Mouse (Mus musculus) hindbrain, embryonic 15.5 days (tissue): Measurements from ENCODE around the gene Akap2. TPM values are rescaled to one million over a fixed set of nuclear protein-coding genes. Genes with fewer than 3 reads are reported as not detected.

ENCODE experiments used
- ATAC-seq: fragments of 200-750 bp; cut with Nextera tagmentation; 2 replicates; pipeline ENCODE4 v1.8.0; 2017; ENCODE audit warnings: low read depth, moderate number of reproducible peaks, moderate TSS enrichment; ENCODE audit not compliant: low FRiP score
- H3K27ac ChIP-seq: fragments of 300-500 bp; sonication (generic); replicated peaks from 2 replicates; pipeline ENCODE4 v1.5.1; 2015; ENCODE audit warnings: mild to moderate bottlenecking, inconsistent platforms
- H3K27me3 ChIP-seq: fragments of 300-500 bp; sonication (generic); 2 replicates; pipeline ENCODE4 v1.6.1; 2015; ENCODE audit warnings: control low read depth, inconsistent platforms
- H3K36me3 ChIP-seq: fragments of 300-500 bp; sonication (generic); 2 replicates; pipeline ENCODE4 v1.6.1; 2015; ENCODE audit warnings: control low read depth, inconsistent platforms
- H3K4me1 ChIP-seq: fragments of 300-500 bp; sonication (generic); replicated peaks from 2 replicates; pipeline ENCODE4 v1.6.1; 2015; ENCODE audit warnings: control low read depth, inconsistent platforms
- H3K4me2 ChIP-seq: fragments of 300-500 bp; sonication (generic); 2 replicates; pipeline ENCODE4 v1.6.1; 2015; ENCODE audit warnings: moderate library complexity, mild to moderate bottlenecking, inconsistent platforms
- H3K4me3 ChIP-seq: fragments of 300-500 bp; sonication (generic); 2 replicates; pipeline ENCODE4 v1.5.1; 2015; ENCODE audit warnings: mild to moderate bottlenecking, inconsistent platforms
- H3K9ac ChIP-seq: fragments of 300-500 bp; sonication (generic); 2 replicates; pipeline ENCODE4 v1.6.1; 2015; ENCODE audit warnings: inconsistent platforms
- H3K9me3 ChIP-seq: fragments of 300-500 bp; sonication (generic); 2 replicates; pipeline ENCODE4 v1.6.1; 2016; ENCODE audit warnings: control low read depth, inconsistent platforms
- WGBS: fragments of 180-500 bp; shearing (Covaris S2); methylation state at CpG from one replicate; pipeline ENCODE4 v1.1.7; 2015; 5-methylcytosine and 5-hydroxymethylcytosine counted together
- polyA plus RNA-seq: library from polyadenylated mRNA; unstranded; fragments of >200 nt; fragmentation: Nextera tagmentation; extraction: Ambion mirVana; gene quantifications from 2 replicates; pipeline ENCODE4 v1.2.1, GENCODE M21; 2015

Akap2 gene
- polyA plus RNA-seq, 1 experiment from 2014 or later, result 11.4 TPM

DNA sequence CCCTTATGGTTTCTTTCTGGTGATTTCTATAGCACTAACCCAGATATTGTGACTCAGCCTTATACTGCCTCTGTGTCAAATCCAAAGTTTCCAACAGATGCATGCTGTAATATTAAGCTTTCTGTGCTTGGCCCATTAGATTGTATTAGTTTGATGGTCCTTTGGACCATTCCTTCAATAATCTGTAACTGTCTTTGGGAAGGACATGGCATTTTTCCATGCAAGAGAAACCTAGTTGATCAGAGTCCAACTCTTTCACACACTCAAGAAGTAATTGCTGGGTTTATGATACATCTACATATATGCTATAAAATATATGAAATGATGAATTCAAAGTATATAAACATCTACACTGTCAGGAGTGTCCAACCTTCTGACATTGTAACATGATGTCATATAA is 1.6 kb upstream of the Akap2 start:
- Histone ChIP-seq H3K36me3 (no peaks in the 10 kb centered on the region), H3K27me3 (no peaks in the 10 kb centered on the region), H3K9me3 (no peaks in the 10 kb centered on the region), H3K4me1 (peaks cover 5% of the 10 kb centered on the region; the same call in 1 of the 2 replicates), H3K4me2 (no peak overlapping the region), H3K4me3 (no peak overlapping the region), H3K9ac (no peak overlapping the region), H3K27ac (no peak overlapping the region)
- ATAC-seq, result no peak

DNA sequence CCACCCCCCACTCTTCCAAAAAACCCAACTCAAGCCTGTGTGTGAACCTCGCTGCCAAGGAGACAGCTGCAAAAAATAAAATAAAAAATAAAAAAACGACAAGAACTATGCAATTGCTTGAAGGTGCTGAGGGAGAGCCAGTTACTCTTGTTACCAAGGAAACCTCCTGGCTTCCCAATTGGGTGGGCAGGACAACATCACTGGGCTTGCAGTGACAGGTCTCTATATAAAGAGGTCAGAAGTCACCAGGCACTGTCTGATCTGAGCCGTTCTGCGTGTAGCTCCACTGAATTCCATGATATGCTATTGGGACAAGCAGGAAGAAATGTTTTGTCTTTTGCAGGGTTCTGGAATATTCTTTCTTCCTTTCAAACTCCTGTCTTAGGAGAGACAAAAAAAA is 722 bp upstream of the Akap2 start:
- H3K9ac ChIP-seq, result no peak overlapping the region
- ATAC-seq, result no peak
- WGBS, result 34% methylated on average over 4 of the region's 4 CpGs
- H3K27me3 ChIP-seq, result no peaks in the 10 kb centered on the region
- H3K36me3 ChIP-seq, result no peaks in the 10 kb centered on the region
- no peak overlapping the region for H3K4me3 ChIP-seq
- H3K27ac ChIP-seq, result no peak overlapping the region
- H3K9me3 ChIP-seq, result no peaks in the 10 kb centered on the region
- H3K4me2 ChIP-seq, result no peak overlapping the region
- peaks cover 7% of the 10 kb centered on the region; the same call in 1 of the 2 replicates for H3K4me1 ChIP-seq

DNA sequence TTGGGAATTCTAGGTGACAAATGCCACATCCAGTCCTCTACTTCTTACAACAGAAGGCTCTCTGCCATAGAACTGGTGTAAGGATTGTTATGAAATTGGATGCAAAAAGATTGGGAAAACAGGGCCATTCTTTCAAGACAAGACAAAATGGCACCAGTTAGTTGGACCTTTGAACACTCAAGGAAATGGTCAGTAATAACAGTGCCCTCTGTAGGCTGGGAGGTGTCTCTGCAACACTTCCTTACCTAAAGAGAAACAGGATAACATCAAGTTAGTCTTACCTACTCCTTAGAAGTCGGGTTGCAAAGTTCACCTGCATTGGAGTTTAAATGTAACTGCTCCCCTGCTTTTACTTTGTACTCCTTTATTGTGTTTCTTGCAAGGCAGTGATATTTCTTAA is 1.9 kb downstream of the Akap2 start:
- WGBS, result 93% methylated on average over 1 of the region's 1 CpGs
- no peak overlapping the region for H3K27ac ChIP-seq

DNA sequence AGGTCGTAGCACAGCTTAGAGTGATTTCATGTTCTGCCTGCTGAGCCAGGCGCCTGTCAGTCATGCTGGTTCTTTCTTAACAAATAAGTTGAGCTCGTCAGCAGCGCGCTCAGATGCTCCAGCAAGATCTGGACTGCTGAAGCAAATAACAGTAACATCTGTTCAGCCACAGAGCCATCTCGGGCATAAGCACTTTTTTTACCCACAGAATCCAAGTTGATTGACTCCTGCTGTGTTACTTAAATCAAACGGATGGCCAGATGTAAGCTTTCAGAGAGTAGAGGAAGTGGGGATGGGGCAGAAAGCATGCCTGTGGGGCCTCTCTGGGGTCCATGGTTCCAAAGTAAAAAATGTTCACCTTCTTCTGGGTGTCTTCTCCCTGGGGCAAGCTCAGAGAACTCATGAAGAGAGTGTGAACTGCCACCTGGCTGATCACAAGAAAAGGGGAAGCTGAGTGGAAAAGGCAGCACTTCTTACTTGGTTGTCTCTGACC is 3.5 kb downstream of the Akap2 start:
- no peaks in the 10 kb centered on the region for H3K36me3 ChIP-seq
- no peaks in the 10 kb centered on the region for H3K9me3 ChIP-seq
- WGBS, result 29% methylated on average over 7 of the region's 7 CpGs
- H3K27me3 ChIP-seq, result no peaks in the 10 kb centered on the region
- H3K4me2 ChIP-seq, result no peak overlapping the region
- H3K4me3 ChIP-seq, result no peak overlapping the region
- ATAC-seq, result peak; percentile 38; the same call in 1 of the 2 replicates
- no peak overlapping the region for H3K27ac ChIP-seq
- H3K4me1 ChIP-seq, result peaks cover 7% of the 10 kb centered on the region; the same call in 1 of the 2 replicates
- no peak overlapping the region for H3K9ac ChIP-seq

More for the DNA sequence above, 1.9 kb downstream of the Akap2 start:
- Histone ChIP-seq H3K4me1 (peaks cover 7% of the 10 kb centered on the region; the same call in 1 of the 2 replicates), H3K4me3 (no peak overlapping the region), H3K9ac (no peak overlapping the region), H3K4me2 (no peak overlapping the region), H3K9me3 (no peaks in the 10 kb centered on the region), H3K27me3 (no peaks in the 10 kb centered on the region), H3K36me3 (no peaks in the 10 kb centered on the region)
- ATAC-seq, result no peak

DNA sequence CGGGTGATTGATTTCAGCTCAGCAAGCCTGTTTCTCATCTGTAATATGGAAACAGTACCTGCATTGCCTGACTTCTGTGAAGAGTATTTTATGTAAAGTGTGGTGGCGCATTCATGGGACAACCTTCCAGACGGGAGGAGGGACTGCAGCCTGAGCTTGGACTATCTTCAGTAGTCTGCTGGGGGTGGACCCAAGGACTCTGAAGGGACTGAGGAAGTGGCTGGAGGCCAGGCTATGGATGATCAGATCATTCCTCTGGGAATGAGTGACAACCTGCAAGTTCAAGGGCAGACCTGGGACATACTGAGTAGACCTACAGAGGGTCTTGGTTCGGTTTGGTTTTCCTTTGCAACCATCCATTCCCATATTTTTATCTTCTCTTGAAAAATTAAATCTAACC is 4.8 kb downstream of the Akap2 start:
- ATAC-seq, result no peak
- no peak overlapping the region for H3K9ac ChIP-seq
- H3K27me3 ChIP-seq, result no peaks in the 10 kb centered on the region
- no peak overlapping the region for H3K4me2 ChIP-seq
- 93% methylated on average over 4 of the region's 4 CpGs for WGBS
- H3K36me3 ChIP-seq, result no peaks in the 10 kb centered on the region
- H3K4me1 ChIP-seq, result peaks cover 4% of the 10 kb centered on the region; the same call in 1 of the 2 replicates
- H3K27ac ChIP-seq, result no peak overlapping the region
- no peak overlapping the region for H3K4me3 ChIP-seq
- H3K9me3 ChIP-seq, result no peaks in the 10 kb centered on the region

DNA sequence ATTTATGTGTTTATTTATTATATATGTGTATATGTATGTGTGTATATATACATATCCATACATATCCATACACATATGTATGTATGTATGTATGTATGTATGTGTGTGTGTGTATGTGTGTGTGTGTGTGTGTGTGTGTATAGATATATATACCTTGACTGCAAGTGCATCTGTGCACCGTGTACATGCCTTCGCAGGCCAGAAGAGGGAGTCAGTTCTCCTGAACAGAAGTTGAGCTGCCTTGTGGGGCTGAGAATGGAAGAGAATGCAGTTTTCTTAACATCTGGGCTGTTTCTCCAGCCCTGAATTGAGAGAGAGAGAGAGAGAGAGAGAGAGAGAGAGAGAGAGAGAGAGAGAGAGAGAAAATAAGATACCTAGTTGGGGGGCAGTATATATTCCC is 6.2 kb downstream of the Akap2 start:
- no peak for ATAC-seq
- no peaks in the 10 kb centered on the region for H3K36me3 ChIP-seq
- H3K9me3 ChIP-seq, result no peaks in the 10 kb centered on the region
- no peak overlapping the region for H3K9ac ChIP-seq
- no peak overlapping the region for H3K27ac ChIP-seq
- peaks cover 4% of the 10 kb centered on the region; the same call in 1 of the 2 replicates for H3K4me1 ChIP-seq
- WGBS, result 47% methylated on average over 2 of the region's 2 CpGs
- no peak overlapping the region for H3K4me2 ChIP-seq
- no peaks in the 10 kb centered on the region for H3K27me3 ChIP-seq
- no peak overlapping the region for H3K4me3 ChIP-seq

DNA sequence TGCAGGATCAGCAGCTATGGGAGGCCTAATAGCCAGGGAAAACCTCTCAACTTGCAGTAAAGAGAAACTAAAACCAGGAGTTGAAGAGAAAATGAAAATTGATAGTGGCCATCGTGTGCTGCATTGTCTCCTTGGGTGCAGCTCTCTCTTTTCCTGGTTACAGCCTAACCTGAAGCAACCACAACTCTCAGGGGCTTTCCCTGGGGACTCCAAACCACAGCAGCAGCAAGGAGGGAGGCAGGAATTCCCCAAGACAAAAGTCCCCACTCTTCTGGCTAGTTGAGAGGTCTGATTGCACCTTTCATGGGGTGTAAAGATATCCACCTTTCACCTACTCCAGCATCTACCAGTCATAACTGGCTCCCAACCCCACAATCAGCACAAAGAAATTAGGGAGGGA is 8.1 kb downstream of the Akap2 start:
- Histone ChIP-seq H3K4me3 (no peak overlapping the region), H3K27me3 (no peaks in the 10 kb centered on the region), H3K36me3 (no peaks in the 10 kb centered on the region), H3K27ac (no peak overlapping the region), H3K4me1 (peaks cover 4% of the 10 kb centered on the region; the same call in 1 of the 2 replicates), H3K9me3 (no peaks in the 10 kb centered on the region), H3K4me2 (no peak overlapping the region), H3K9ac (no peak overlapping the region)
- 93% methylated on average over 1 of the region's 1 CpGs for WGBS
- ATAC-seq, result no peak

DNA sequence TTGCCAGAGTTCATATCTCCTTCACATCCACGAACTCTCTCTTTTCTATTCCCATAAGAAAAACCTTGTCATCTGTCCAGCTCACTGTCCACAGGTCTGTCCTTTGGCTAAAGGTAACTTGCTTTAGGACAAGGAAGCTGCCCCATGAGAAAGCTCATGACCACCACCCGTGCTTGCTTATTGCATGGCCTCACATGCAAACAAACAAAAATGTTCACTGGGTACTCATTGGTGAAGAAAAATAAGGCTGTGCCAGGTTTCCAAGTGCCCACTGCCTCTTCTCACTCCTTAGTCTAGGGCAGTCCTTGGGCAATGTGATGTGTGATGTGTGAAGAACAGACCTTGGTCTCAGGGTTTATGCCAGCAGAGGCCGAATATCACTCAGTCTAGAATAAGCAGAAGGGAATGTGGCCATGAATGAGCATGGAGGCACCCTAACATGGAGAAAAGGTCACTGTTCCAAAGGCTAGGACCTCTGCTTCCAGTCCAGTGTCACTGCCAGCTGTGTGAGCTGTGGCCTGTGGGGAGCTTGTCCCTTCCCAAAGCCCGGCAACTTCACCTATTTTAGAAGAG is 11.2 kb downstream of the Akap2 start:
- H3K9ac ChIP-seq, result no peak overlapping the region
- no peaks in the 10 kb centered on the region for H3K27me3 ChIP-seq
- no peak overlapping the region for H3K27ac ChIP-seq
- H3K4me3 ChIP-seq, result no peak overlapping the region
- no peaks in the 10 kb centered on the region for H3K9me3 ChIP-seq
- WGBS, result 90% methylated on average over 4 of the region's 4 CpGs
- ATAC-seq, result no peak
- no peaks in the 10 kb centered on the region for H3K36me3 ChIP-seq
- H3K4me2 ChIP-seq, result no peak overlapping the region
- no peaks in the 10 kb centered on the region for H3K4me1 ChIP-seq

DNA sequence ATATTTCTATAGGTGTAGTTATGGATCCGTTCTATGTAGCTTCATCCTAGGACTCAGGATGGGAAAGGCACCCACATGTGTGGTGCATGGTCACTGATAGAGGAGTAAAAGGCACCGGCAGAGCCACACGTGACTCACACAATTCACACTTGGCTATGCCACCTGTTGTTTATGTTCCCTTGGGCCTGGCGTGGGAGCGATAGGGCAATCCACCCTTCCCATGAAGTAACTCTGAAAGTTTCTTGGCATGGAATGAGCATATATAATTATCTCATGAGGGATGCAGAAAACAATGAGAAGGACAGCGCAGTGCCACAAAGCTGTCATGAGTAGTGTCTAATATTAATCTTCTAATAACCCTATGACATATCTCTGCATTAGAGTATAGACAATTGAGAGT is 12.6 kb downstream of the Akap2 start:
- Histone ChIP-seq H3K4me2 (no peak overlapping the region), H3K9ac (no peak overlapping the region), H3K27me3 (no peaks in the 10 kb centered on the region), H3K9me3 (no peaks in the 10 kb centered on the region), H3K4me3 (no peak overlapping the region), H3K27ac (no peak overlapping the region), H3K36me3 (no peaks in the 10 kb centered on the region), H3K4me1 (no peaks in the 10 kb centered on the region)
- ATAC-seq, result no peak
- WGBS, result 85% methylated on average over 6 of the region's 6 CpGs

DNA sequence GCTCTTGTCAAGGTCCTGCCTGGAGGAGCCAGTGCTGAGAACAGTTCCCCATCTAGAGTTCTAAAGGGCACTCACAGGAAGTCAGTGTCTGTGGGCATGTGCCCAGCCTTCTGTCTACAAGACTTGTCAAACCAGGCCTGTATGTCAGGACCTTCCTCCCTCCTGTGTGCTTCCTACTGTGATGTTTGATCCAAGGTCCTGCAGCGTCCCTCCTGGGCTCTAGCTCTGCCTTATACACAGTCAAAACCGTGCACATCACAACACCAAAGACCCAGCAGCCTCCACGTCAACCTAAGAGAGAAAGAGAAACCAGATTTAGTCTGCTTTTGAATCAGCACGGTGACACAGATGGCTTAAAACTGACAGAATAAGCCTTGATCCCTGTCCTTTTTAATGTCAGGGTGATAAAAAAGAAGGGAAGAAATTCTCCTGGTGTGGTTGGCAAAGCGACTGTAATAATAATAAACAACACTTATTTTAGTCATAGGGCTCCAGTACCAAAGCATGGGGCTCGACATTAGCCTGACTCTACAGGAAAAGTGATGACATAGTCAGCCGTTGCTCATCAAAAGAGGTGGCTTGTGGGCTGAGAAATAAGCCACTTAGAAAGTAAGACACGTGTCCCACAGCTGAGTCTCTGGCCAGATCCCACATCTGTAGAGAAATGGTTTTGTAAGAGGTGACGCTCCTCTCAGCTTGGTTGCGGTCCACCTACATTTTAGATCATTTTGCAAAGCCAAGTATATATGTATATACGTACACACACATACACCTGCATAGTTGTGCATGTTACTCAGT is 13.5 kb downstream of the Akap2 start:
- no peak for ATAC-seq
- 84% methylated on average over 11 of the region's 11 CpGs for WGBS
- Histone ChIP-seq H3K4me3 (no peak overlapping the region), H3K36me3 (no peaks in the 10 kb centered on the region), H3K27me3 (no peaks in the 10 kb centered on the region), H3K27ac (no peak overlapping the region), H3K9me3 (no peaks in the 10 kb centered on the region), H3K9ac (no peak overlapping the region), H3K4me1 (no peaks in the 10 kb centered on the region), H3K4me2 (no peak overlapping the region)

DNA sequence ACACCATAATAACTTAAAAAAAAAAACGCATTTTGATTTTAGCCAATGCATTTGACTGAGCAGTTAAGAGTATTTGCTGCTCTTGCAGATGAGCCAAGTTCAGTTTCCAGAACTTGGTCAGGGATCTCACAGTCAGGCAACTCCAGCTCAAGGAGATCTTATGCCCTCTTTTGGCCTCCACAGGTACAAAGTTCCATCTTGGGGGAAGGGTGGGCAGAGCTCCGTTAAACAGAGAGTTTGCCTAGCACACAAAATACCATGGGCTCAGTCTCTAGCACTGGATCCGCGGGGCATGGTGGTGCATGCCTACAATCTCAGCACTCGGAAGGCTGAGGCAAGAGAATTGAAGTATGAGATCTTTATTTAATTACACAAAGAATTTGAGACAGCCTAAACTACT is 14.9 kb downstream of the Akap2 start:
- Histone ChIP-seq H3K27ac (no peak overlapping the region), H3K9me3 (no peaks in the 10 kb centered on the region), H3K4me3 (no peak overlapping the region), H3K4me1 (no peaks in the 10 kb centered on the region), H3K4me2 (no peak overlapping the region), H3K9ac (no peak overlapping the region), H3K27me3 (no peaks in the 10 kb centered on the region), H3K36me3 (no peaks in the 10 kb centered on the region)
- WGBS, result 89% methylated on average over 5 of the region's 5 CpGs
- ATAC-seq, result no peak

DNA sequence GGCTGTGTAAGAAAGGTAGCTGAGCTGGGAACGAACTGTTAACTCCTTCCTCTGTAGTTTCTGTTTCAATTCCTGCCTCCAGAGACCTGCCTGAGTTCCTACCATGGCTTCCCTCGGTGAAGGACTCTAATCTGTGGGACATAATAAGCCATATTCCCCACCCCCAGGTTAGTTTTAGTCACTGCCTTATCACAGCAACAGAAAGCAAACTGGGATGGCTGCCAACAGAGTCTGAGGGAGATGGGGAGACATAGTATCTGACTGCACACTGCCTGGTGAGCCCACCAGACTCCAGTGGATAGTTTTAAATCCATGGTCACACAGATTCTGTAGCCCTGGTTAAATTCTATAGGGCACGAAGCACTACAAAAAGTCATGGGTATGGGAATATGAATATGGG is 16.0 kb downstream of the Akap2 start:
- H3K4me2 ChIP-seq, result no peak overlapping the region
- no peaks in the 10 kb centered on the region for H3K27me3 ChIP-seq
- no peak for ATAC-seq
- no peak overlapping the region for H3K9ac ChIP-seq
- WGBS, result 79% methylated on average over 3 of the region's 3 CpGs
- no peaks in the 10 kb centered on the region for H3K4me1 ChIP-seq
- no peaks in the 10 kb centered on the region for H3K36me3 ChIP-seq
- no peaks in the 10 kb centered on the region for H3K9me3 ChIP-seq
- H3K27ac ChIP-seq, result no peak overlapping the region
- no peak overlapping the region for H3K4me3 ChIP-seq
